Mouse (Mus musculus) forebrain, embryonic 11.5 days (tissue): ENCODE measurements around the gene Tnfrsf14. TPM values are rescaled to one million over a fixed set of nuclear protein-coding genes. Genes with fewer than 3 reads are reported as not detected.

Source experiments
- ATAC-seq: fragments of 200-750 bp; cut with Nextera tagmentation; replicated peaks from 2 replicates; pipeline ENCODE4 v1.8.0; 2017; ENCODE audit warnings: moderate TSS enrichment; ENCODE audit not compliant: low FRiP score
- DNase-seq: peaks from one replicate; pipeline ENCODE4 v3.0.0-alpha.2; 2017; ENCODE audit warnings: low spot score
- H3K27ac ChIP-seq: fragments of 300-500 bp; sonication (generic); 2 replicates; pipeline ENCODE4 v1.5.1; 2014; ENCODE audit warnings: low read depth, low read length
- H3K27me3 ChIP-seq: fragments of 300-500 bp; sonication (generic); 2 replicates; pipeline ENCODE4 v1.6.1; 2014; ENCODE audit warnings: mild to moderate bottlenecking, low read length, mixed read lengths; ENCODE audit not compliant: control insufficient read depth, insufficient read depth
- H3K36me3 ChIP-seq: fragments of 300-500 bp; sonication (generic); 2 replicates; pipeline ENCODE4 v1.6.1; 2014; ENCODE audit warnings: mild to moderate bottlenecking, low read length, moderate library complexity, mixed read lengths; ENCODE audit not compliant: control insufficient read depth, insufficient read depth
- H3K4me1 ChIP-seq: fragments of 300-500 bp; sonication (generic); replicated peaks from 2 replicates; pipeline ENCODE4 v1.6.1; 2014; ENCODE audit warnings: low read length, mixed read lengths; ENCODE audit not compliant: control insufficient read depth, insufficient read depth
- H3K4me2 ChIP-seq: fragments of 300-500 bp; sonication (generic); 2 replicates; pipeline ENCODE4 v1.6.1; 2014; ENCODE audit warnings: low read depth, mild to moderate bottlenecking, low read length, moderate library complexity, mixed read lengths; ENCODE audit not compliant: severe bottlenecking
- H3K4me3 ChIP-seq: fragments of 300-500 bp; sonication (generic); 2 replicates; pipeline ENCODE4 v1.5.1; 2014; ENCODE audit warnings: low read depth, low read length
- H3K9ac ChIP-seq: fragments of 300-500 bp; sonication (generic); 2 replicates; pipeline ENCODE4 v1.6.1; 2014; ENCODE audit warnings: low read length
- H3K9me3 ChIP-seq: fragments of 300-500 bp; sonication (generic); 2 replicates; pipeline ENCODE4 v1.6.1; 2016; ENCODE audit warnings: low read length, mixed read lengths; ENCODE audit not compliant: control insufficient read depth
- WGBS: fragments of 180-500 bp; shearing (Covaris S2); extraction: QIAGEN DNeasy Blood & Tissue Kit; methylation state at CpG from one replicate; pipeline ENCODE4 v1.1.7; 2014; 5-methylcytosine and 5-hydroxymethylcytosine counted together
- polyA plus RNA-seq: library from polyadenylated mRNA; unstranded; fragments of >200 nt; fragmentation: Nextera tagmentation; extraction: Ambion mirVana; gene quantifications from 2 replicates; pipeline ENCODE4 v1.2.1, GENCODE M21; 2014

Gene Tnfrsf14
- polyA plus RNA-seq, 1 experiment from 2014 or later: 1.4 TPM

- no peaks in the 10 kb centered on the region for H3K9me3 ChIP-seq
- peak overlapping the region; percentile 98 for H3K27ac ChIP-seq
- peak overlapping the region; percentile 99 for H3K9ac ChIP-seq
- H3K27me3 ChIP-seq: peaks cover 12% of the 10 kb centered on the region; the same call in 1 of the 2 replicates
- H3K4me3 ChIP-seq: peak overlapping the region; percentile 97
- DNase-seq: no peak
- peaks cover 35% of the 10 kb centered on the region for H3K4me1 ChIP-seq
- peaks cover 4% of the 10 kb centered on the region; the same call in 1 of the 2 replicates for H3K36me3 ChIP-seq
- 12% methylated on average over 11 of the region's 11 CpGs for WGBS
- 0 out of 2 replicates have a peak, but pooled peaks have one; percentile 1 for ATAC-seq
- peak overlapping the region; percentile 87 for H3K4me2 ChIP-seq
Observed at GRCm38 (mm10) chr4:154963190-154963836, 35.0 kb upstream of the Tnfrsf14 start.

- peaks cover 12% of the 10 kb centered on the region for H3K27me3 ChIP-seq
- 47% methylated on average over 7 of the region's 7 CpGs for WGBS
Observed at GRCm38 (mm10) chr4:154962683-154963082, 34.3 kb upstream of the Tnfrsf14 start.

GRCm38 (mm10) chr4:154961911-154962310, 33.5 kb upstream of the Tnfrsf14 start:
- H3K27me3 ChIP-seq: peaks cover 18% of the 10 kb centered on the region

More at GRCm38 (mm10) chr4:154962683-154963082, 34.3 kb upstream of the Tnfrsf14 start:
- peak overlapping the region; percentile 98 for H3K27ac ChIP-seq
- DNase-seq (no peak), ATAC-seq (no peak)
- H3K9me3 ChIP-seq: no peaks in the 10 kb centered on the region
- peak overlapping the region; percentile 97 for H3K4me3 ChIP-seq
- peaks cover 40% of the 10 kb centered on the region for H3K4me1 ChIP-seq
- H3K4me2 ChIP-seq: peak overlapping the region; percentile 87
- H3K36me3 ChIP-seq: peaks cover 4% of the 10 kb centered on the region; the same call in 1 of the 2 replicates
- peak overlapping the region; percentile 99 for H3K9ac ChIP-seq

GRCm38 (mm10) chr4:154961226-154961738, 32.9 kb upstream of the Tnfrsf14 start:
- peaks cover 4% of the 10 kb centered on the region; the same call in 1 of the 2 replicates for H3K36me3 ChIP-seq
- peak overlapping the region; percentile 97 for H3K4me3 ChIP-seq
- H3K4me1 ChIP-seq: peaks cover 50% of the 10 kb centered on the region
- H3K9ac ChIP-seq: peak overlapping the region; percentile 99
- H3K4me2 ChIP-seq: peak overlapping the region; percentile 87
- WGBS: 0% methylated on average over 44 of the region's 47 CpGs
- no peaks in the 10 kb centered on the region for H3K9me3 ChIP-seq
- DNase-seq (no peak), ATAC-seq (no peak)
- H3K27ac ChIP-seq: peak overlapping the region; percentile 98
- peaks cover 18% of the 10 kb centered on the region for H3K27me3 ChIP-seq

More at GRCm38 (mm10) chr4:154961911-154962310, 33.5 kb upstream of the Tnfrsf14 start:
- WGBS: 5% methylated on average over 13 of the region's 13 CpGs
- Histone ChIP-seq H3K9ac (peak overlapping the region; percentile 99), H3K4me1 (peaks cover 48% of the 10 kb centered on the region), H3K36me3 (peaks cover 4% of the 10 kb centered on the region; the same call in 1 of the 2 replicates), H3K4me2 (peak overlapping the region; percentile 87), H3K9me3 (no peaks in the 10 kb centered on the region), H3K27ac (peak overlapping the region; percentile 98), H3K4me3 (peak overlapping the region; percentile 97)
- ATAC-seq: no peak
- DNase-seq: no peak

GRCm38 (mm10) chr4:154960690-154961225, 32.4 kb upstream of the Tnfrsf14 start, which contains the start of gene Hes5:
Hes5 (plus strand) TSS chr4:154960923.
- Histone ChIP-seq H3K4me1 (peaks cover 50% of the 10 kb centered on the region), H3K27ac (peak within 1 kb of the TSS; percentile 98), H3K4me2 (peak within 1 kb of the TSS; percentile 87), H3K27me3 (peaks cover 22% of the 10 kb centered on the region), H3K36me3 (peaks cover 4% of the 10 kb centered on the region; the same call in 1 of the 2 replicates), H3K4me3 (peak within 1 kb of the TSS; percentile 97), H3K9me3 (no peaks in the 10 kb centered on the region), H3K9ac (peak within 1 kb of the TSS; percentile 99)
- WGBS: under 1% methylated on average over 65 of the region's 65 CpGs
- DNase-seq (peak; percentile 97), ATAC-seq (peak; percentile 75)

- Histone ChIP-seq H3K4me1 (peaks cover 45% of the 10 kb centered on the region), H3K27ac (peak overlapping the region; percentile 98), H3K4me3 (peak overlapping the region; percentile 97), H3K9ac (no peak overlapping the region; the same call in none of the 2 replicates), H3K9me3 (no peaks in the 10 kb centered on the region), H3K4me2 (peak overlapping the region; percentile 87), H3K27me3 (peaks cover 25% of the 10 kb centered on the region), H3K36me3 (peaks cover 4% of the 10 kb centered on the region; the same call in 1 of the 2 replicates)
- DNase-seq: no peak
- 9% methylated on average over 20 of the region's 20 CpGs for WGBS
- no peak; the same call in 1 of the 2 replicates for ATAC-seq
Observed at GRCm38 (mm10) chr4:154960021-154960689, 31.8 kb upstream of the Tnfrsf14 start.

GRCm38 (mm10) chr4:154958621-154959020, 30.3 kb upstream of the Tnfrsf14 start:
- H3K9me3 ChIP-seq: no peaks in the 10 kb centered on the region
- peak overlapping the region; percentile 70 for H3K27ac ChIP-seq
- H3K36me3 ChIP-seq: peaks cover 4% of the 10 kb centered on the region; the same call in 1 of the 2 replicates
- H3K4me2 ChIP-seq: peak overlapping the region; percentile 40
- peak; percentile 21 for ATAC-seq
- H3K4me1 ChIP-seq: peaks cover 48% of the 10 kb centered on the region
- H3K27me3 ChIP-seq: peaks cover 38% of the 10 kb centered on the region
- H3K4me3 ChIP-seq: peak overlapping the region; percentile 14; the same call in 1 of the 2 replicates
- 4% methylated on average over 8 of the region's 8 CpGs for WGBS
- H3K9ac ChIP-seq: no peak overlapping the region; the same call in 1 of the 2 replicates
- DNase-seq: no peak

GRCm38 (mm10) chr4:154958171-154958570, 29.8 kb upstream of the Tnfrsf14 start:
- Histone ChIP-seq H3K36me3 (peaks cover 4% of the 10 kb centered on the region; the same call in 1 of the 2 replicates), H3K27me3 (peaks cover 39% of the 10 kb centered on the region), H3K4me1 (peaks cover 51% of the 10 kb centered on the region), H3K27ac (peak overlapping the region; percentile 70), H3K9ac (peak overlapping the region; percentile 28), H3K4me3 (peak overlapping the region; percentile 14; the same call in 1 of the 2 replicates), H3K9me3 (no peaks in the 10 kb centered on the region), H3K4me2 (peak overlapping the region; percentile 40)
- peak; percentile 75 for ATAC-seq
- 0% methylated on average over 15 of the region's 15 CpGs for WGBS
- peak; percentile 94 for DNase-seq
